Mouse (Mus musculus) liver, adult (tissue): ENCODE results near the gene Rbm38.

Experiments
- GATA4 ChIP-seq: IDR thresholded peaks from 2 replicates; pipeline ENCODE4 v1.6.1; 2014; ENCODE audit warnings: mild to moderate bottlenecking, low read length; ENCODE audit not compliant: insufficient replicate concordance

Gene Rbm38

DNA sequence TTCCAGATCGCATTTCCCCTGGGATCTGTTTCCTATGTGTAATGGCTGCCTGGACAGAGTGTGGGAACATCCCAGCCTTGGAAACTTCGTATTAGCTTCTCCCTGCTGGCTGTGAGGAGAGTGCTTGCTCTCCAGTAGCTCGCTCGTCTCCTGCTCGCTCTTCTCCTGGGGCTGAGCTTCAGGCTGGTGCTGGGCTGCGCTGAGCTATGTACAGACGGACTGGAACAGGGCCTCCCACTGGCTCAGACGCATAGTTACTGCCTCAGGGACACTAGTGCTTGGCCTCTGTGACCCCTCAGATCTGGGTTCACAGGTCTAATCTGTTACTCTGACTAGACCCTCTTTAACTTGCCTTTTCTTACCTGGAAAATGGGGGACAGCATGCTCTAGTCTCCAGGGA, 4.1 kb downstream of the Rbm38 start:
- TF ChIP-seq GATA4: no peak

DNA sequence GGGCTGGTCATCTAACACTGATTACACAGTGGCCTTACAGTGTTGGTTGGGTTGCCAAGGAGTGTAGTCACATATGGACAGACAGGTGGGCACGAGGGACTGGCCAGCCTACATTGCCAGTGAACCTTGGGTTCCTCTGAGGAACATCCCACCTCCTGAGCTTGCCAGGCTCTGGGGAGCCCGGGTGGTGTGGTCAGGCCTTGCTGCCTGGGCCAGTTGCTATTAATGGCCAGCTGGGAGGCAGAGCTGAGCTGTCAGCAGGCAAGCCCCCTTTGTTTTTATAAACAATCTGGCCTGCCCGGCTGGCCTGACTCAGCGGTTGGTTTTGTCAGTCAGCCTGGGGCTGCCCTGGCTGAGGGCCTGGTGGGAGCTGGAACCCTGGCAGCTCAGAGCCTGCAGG, 4.6 kb downstream of the Rbm38 start:
- no peak for TF ChIP-seq GATA4

DNA sequence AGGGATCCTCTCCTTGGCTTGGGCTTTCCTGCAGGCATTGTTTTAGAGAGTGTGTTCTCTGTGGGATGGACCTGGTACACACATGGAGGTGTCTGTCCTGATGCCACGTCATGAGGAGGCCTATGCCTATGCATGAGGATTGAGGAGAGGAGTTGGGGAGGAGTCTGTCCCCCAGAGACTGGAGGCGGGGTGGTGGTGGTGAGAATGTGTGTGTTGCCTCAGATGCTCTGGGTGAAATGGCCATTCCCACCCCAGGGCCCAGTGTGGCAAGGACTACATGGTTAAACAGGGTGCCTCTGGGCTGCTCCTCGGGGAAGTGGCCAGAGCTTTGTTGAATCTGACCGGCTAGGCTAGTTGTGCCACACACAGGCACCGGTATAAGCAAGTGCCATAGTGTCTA, 6.0 kb downstream of the Rbm38 start:
- no peak for TF ChIP-seq GATA4

DNA sequence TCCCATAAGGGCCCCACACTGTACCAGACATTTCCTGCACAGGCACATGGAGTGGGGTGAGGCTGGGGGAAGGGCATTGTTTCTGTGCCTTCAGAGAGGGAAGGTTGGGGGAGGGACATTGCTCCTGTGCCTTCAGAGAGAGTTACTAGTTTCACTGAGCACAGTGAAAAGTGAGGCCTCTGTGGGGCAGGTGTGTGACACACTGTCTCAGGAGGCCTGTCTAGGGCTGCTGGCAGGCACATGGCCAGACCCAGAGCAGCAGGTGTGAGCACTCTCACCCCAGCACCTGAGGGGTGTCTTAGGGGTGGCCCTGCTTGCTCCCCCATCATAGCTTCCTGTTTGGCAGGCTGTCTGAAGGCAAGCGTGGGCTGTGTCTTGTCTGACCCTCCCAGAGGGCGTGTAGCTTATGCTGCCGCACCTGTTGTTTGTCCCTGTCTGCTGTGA, 6.4 kb downstream of the Rbm38 start:
- no peak for TF ChIP-seq GATA4

DNA sequence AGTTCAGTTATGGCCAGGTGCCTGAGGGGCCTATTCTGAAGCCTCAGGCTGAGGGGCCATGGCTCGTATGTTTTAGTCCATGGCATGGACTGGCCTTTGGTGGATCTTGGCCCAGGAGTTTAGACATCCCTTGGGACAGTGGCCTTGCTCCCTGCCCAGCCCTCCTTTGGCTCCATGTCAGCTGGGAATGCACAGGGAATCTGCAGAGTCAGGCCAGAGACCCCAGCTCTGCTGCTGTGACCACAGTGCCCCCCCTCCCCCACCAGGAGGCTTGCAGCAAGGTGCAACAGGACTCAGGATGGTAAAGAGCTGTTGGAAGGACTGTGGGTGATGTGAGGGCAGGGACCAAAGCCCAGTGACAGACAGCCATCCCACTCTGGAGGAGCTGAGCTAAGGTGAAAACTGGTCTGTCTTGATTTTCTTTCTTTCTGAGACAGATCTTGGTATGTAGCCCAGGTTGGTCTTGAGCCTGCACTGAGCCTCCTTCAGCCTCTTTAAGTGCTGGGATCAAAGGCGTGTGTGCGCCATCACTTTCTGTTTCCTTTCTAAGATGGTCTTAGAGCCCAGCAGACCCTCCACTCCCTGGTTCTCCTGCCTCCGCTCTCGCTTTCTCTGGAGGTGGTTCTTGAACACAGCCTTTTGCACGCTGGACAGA, 7.0 kb downstream of the Rbm38 start:
- TF ChIP-seq GATA4: no peak

DNA sequence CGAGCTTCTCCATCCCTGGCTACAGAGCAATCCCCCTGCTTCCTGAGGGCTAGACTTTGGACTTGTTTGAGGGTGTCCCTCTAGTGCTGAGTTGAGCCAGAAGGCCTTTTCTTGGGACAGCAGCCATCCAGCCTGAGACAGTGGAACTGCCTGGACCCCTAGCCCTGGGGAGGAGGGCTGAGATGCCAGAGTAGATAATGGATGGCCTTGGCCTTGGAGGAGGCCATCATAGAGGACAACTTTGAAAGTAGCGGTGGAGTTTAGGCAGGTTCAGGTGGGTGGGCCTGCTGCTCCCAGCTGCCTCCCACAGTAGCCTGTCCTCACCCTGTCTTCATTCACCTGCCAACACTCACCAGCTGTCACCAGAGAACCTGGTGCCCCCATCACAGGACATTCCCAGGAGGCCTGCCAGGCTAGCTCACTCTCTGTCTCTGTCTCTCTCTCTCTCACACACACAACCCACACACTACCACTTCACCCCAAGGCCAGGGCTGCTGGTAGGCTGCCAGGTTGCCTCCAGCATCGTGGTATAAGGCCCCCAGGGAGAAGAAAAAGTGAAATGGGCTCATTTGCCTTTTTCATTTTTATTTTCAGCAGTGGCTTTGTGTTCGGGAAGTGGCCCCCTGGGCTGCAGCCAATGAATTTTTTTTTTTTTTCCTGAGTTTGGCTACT, 7.7 kb downstream of the Rbm38 start:
- TF ChIP-seq GATA4: no peak

DNA sequence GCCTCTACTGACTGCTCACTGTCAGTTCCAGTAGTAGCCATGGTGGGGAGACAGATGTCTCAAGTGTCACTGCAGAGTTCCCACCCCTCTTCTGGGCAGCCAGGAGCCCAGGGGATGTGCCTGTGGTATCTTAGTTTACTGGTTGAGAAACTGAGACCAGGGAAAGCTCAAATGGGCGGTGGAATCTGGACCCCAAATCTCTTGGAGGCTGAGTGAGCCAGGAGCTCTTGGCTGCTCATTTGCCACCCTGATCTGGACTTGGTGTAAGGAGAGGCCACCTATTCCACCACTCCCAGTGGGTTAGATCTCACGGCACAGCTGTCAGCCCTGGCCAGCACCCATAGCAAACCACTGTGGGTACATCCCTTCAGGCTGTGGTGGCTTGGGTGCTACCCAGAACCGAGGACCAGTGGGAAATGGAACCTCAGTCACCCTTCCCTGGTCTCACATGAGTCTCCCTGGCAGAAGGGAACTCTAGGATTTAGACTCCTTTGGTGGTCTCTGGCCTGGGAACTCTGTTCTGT, 8.3 kb downstream of the Rbm38 start:
- TF ChIP-seq GATA4: no peak

DNA sequence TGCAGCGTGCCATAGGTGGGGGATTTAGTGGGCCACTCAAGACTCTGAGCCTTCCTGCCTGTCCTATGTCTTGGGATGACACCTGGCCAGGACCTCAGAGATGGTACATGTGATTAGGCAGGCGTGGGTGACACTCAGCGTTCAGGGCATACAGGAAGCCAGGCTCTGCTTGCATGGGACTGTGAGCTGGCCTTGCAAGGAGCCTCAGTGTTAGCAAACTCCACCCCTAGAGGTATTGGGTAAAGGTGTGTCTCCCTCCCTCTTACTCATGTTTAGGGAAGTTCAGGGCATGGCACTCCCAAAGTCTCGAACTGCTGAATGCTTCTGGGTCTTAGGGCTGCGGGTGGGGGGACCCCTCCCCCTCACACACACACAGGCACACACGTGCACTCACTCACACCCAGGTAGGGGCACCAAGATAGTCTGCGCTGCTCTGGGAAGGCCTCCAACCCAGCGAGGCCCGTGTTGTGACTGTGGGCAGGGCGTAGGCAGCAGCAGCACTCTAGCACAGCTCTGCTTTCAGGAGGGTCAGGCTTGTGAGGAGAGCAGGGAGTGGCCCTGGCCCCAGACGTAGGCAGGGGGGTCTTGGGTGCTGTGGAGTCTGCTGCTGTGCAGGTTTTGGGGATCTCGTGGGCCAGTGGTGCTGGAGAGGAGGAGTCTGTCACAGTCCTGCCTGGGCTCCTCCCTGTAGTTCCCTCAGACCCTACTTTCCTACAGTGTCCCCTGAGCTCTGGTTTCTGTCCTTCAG, 10.5 kb downstream of the Rbm38 start:
- no peak for TF ChIP-seq GATA4

DNA sequence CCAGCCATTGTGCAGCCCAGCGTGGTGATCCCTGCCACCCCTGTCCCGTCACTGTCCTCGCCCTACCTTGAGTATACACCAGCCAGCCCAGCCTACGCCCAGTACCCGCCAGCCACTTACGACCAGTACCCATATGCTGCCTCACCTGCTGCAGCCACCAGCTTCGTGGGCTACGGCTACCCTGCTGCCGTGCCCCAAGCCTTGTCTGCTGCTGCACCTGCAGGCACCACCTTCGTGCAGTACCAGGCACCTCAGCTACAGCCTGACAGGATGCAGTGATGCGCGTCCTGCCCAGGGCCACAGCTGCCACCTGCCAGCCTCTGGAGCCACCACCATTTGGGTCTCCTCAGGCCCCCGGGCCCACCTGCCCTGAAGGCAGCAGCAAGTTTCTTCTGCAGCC, 13.2 kb downstream of the Rbm38 start:
- no peak for TF ChIP-seq GATA4

DNA sequence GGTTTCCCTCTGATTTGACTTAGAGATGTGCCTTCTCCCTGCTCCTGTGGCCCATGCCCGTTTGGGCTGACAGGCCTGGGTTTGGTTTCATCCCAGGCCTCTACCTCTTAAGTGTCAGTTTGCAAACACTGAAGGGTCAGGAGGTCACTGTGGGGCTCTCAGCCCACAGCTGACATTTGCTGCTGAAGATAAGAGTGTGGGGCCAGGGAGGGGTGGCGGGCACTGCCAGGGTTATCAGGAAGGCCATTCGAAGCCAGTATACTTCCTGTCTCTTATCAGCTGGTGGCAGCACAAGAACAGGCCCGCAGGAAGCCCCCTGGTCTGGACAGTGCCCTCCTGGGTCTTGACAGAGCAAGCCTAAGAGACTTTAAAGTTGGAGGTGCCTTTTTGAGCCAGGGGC, 14.7 kb downstream of the Rbm38 start:
- TF ChIP-seq GATA4: no peak

DNA sequence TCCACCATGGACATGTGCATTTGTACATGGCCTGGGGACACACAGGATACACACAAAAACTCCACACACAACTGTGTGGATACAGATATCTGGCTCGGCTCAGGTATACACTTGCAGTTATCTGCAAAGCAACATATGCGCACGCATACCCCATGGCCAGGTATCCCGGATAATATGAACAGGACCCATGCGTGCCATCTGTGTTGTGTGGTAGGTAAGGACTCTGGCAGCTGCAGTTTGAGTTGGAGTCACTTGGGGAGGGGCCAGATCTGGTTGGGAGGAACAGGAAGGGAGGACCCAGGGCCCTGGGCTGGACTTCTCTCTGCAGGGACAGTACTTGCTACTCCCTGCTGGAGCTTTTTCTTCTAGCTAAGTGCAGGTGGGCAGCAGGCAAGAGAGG, 15.4 kb downstream of the Rbm38 start:
- TF ChIP-seq GATA4: no peak

DNA sequence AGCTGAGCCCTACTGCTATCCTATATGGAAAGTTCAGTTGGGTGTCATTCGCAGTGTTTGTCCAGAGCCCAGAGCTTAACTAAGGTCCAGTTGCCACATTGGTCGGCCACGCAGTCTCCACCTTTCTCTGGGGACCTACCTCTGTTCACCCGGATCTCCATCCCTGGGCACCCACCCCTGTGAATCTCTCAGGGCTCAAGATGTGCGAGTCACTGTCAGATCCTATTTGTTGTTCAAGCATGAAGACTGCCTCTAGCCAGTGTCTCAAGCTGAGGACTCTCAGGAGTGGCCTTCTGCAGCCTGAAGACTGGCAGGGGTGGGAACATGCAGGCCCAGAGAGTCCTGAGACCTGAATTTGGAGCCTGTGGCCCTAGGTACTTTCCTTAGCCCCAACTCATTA, 15.8 kb downstream of the Rbm38 start:
- TF ChIP-seq GATA4: no peak

DNA sequence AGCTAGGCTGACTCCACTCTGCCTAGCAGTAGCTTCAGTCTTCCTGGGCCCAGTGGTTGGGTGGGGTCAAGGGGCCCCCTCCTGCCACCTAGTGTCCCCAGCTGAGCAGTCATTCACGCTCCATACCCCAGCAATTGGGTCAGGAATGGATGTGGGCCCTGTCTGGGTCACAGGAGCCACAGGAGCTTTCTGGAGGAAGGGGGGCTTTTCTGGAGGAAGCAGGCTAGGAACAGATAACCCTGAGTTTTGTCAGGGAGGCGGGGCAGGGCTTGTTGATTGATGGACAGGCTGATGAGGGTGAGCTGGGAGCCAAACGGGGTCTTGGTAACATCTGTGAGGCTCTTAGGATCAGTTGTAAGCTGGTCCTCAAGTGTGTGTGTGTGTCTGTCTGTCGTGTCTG, 16.3 kb downstream of the Rbm38 start:
- TF ChIP-seq GATA4: no peak

DNA sequence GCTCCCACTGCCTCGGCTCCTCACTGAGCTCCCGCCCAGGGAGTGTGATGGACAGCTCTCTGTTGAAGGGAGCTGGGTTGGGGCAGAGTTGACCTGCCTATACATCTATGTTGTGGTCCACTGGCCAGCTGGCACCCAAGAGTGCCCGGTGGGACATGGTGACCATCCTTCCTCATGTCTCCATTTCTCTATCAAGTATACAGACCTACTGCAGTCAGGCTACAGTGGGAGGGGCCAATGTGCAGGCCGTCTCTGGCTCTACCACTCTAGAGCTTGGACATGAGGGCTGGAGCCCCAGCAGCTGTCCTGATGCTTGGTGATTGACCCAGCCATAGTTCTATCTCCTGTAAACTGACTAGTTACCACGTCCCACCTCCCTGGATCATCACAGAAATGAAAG, 17.0 kb downstream of the Rbm38 start:
- no peak for TF ChIP-seq GATA4

DNA sequence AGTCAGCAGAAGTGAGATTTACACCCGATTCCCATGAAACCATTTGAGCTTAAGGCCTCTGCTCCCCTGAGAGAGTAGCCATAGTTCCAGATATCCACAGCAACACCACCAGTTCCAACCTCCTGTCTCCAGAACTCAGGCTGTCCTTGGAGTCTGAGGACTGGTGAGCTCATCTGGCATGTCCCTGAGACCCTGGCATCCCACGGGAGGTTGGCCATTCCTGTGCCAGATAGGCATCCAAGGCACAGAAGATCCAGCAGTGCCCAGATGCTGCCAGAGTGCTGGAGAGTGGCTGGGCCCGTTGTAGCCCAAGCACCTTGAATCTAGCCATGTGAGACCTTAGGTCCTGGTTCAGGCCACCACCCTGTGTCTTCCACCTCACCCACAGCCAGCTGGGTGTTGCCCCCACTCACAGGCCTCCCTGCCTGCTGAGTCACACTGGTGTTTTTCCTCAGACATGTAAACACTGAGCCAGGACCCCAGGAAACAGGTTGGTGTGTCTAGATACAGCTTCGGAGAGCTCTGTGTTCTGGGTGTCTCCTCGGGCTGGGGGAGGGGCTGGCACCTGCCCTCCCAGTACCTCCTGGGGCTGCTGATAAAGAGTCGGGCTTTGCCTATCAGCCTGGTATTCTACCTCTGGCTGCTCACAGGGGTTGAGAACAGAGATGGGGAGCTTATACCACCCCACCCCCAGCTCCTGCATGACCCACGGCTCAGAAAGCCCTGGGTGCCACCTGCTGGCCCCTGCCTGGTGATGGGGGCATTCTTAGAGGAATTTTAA, 17.7 kb downstream of the Rbm38 start:
- no peak for TF ChIP-seq GATA4
